Mouse (Mus musculus): ENCODE data around the gene Nemp1. TPM values are rescaled to one million over a fixed set of nuclear protein-coding genes. Genes with fewer than 3 reads are reported as not detected.
A peak's percentile ranks its signal among the peaks of the same experiment; 100 is the strongest.

Gene Nemp1
- polyA plus RNA-seq, 1 experiment, result 58.1 TPM

DNA sequence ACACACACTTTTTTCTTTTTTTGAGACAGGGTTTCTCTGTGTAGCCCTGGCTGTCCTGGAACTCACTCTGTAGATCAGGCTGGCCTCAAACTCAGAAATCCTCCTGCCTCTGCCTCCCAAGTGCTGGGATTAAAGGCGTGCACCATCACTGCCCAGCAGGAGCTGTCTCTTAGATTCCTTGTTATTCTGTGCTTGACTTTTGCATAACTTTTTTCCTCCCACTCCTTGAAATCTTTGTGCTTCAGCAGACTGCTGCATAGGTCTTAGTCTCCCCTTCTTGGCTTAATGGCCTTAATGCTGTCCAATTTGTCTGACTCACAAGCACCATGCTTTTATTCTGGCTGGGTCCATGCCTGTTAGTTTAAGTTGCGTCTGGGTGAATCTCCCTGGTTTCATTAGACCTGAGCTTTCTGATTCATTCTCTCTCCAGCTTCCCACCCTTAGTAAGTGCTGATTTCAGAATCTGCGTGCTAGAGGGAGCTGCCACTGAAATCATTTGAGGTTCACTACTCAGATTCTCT lies 42.2 kb downstream of the Nemp1 start:
- Histone ChIP-seq H3K36me3 (ENCODE audit: control insufficient read depth, insufficient read depth, low read length) (no peaks in the 10 kb centered on the region; the same call in 1 of the 2 replicates), H3K4me3 (ENCODE audit: control insufficient read depth, low read depth, low read length) (no peak overlapping the region), H3K27me3 (ENCODE audit: control insufficient read depth, insufficient read depth, low read length) (no peaks in the 10 kb centered on the region), H3K27ac (ENCODE audit: control insufficient read depth, insufficient read depth, low read depth, low read length) (no peak overlapping the region), H3K4me1 (ENCODE audit: control insufficient read depth, insufficient read depth, low read length) (peaks cover 2% of the 10 kb centered on the region; the same call in 1 of the 2 replicates)
- no peak for TF ChIP-seq POLR2A (IDR thresholded peaks at IDR 0.05; ENCODE audit: control insufficient read depth, low read depth, low read length)
- TF ChIP-seq CTCF (IDR thresholded peaks at IDR 0.05; ENCODE audit: control insufficient read depth, insufficient read depth, insufficient replicate concordance, low read depth, low read length), result no peak

DNA sequence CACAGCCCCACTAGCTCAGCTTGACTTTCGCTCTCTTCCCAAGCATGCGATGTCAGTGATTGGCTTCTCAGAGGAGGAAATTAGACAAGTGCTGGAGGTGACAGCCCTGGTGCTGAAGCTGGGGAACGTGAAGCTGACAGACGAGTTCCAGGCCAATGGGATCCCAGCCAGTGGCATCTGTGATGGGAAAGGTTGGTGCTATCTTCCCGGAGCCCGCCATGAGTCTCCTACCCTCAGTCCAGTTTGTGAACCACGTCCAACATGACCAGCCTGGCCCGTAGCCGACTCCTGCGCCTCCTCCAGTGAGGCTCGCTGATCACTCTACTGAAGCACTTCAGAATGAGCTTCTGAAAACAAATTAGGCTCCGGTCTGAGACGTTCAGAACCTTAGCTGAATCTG lies 43.6 kb downstream of the Nemp1 start:
- no peak for TF ChIP-seq CTCF (IDR thresholded peaks at IDR 0.05; ENCODE audit: control insufficient read depth, insufficient read depth, insufficient replicate concordance, low read depth, low read length)
- TF ChIP-seq POLR2A (IDR thresholded peaks at IDR 0.05; ENCODE audit: control insufficient read depth, low read depth, low read length), result no peak
- H3K4me3 ChIP-seq (ENCODE audit: control insufficient read depth, low read depth, low read length), result no peak overlapping the region

DNA sequence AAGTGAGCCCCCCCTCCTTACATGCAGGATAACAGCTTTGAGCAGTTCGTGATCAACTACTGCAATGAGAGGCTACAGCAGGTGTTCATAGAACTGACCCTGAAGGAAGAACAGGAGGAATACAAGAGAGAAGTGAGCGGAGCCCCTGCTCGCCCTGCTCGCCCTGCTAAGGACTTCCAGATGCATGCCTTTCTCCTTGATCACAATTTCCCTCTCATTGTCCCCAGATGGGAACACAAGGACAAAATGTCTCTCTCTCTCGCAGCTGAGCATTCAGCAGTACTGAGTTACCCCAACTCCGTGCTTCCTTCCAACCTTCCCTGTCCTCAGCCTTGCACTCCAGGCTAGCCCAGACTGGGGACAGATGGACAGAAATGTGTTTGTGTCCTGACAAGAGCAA lies 46.0 kb downstream of the Nemp1 start:
- no peaks in the 10 kb centered on the region; the same call in 1 of the 2 replicates for H3K36me3 ChIP-seq (ENCODE audit: control insufficient read depth, insufficient read depth, low read length)
- no peak overlapping the region for H3K4me3 ChIP-seq (ENCODE audit: control insufficient read depth, low read depth, low read length)
- peaks cover 8% of the 10 kb centered on the region for H3K4me1 ChIP-seq (ENCODE audit: control insufficient read depth, insufficient read depth, low read length)
- no peak for TF ChIP-seq POLR2A (IDR thresholded peaks at IDR 0.05; ENCODE audit: control insufficient read depth, low read depth, low read length)
- no peak for TF ChIP-seq CTCF (IDR thresholded peaks at IDR 0.05; ENCODE audit: control insufficient read depth, insufficient read depth, insufficient replicate concordance, low read depth, low read length)
- no peak overlapping the region for H3K27ac ChIP-seq (ENCODE audit: control insufficient read depth, insufficient read depth, low read depth, low read length)
- H3K27me3 ChIP-seq (ENCODE audit: control insufficient read depth, insufficient read depth, low read length), result no peaks in the 10 kb centered on the region

More for the DNA sequence above, 43.6 kb downstream of the Nemp1 start:
- Histone ChIP-seq H3K4me1 (ENCODE audit: control insufficient read depth, insufficient read depth, low read length) (peaks cover 8% of the 10 kb centered on the region), H3K27me3 (ENCODE audit: control insufficient read depth, insufficient read depth, low read length) (no peaks in the 10 kb centered on the region), H3K36me3 (ENCODE audit: control insufficient read depth, insufficient read depth, low read length) (no peaks in the 10 kb centered on the region; the same call in 1 of the 2 replicates), H3K27ac (ENCODE audit: control insufficient read depth, insufficient read depth, low read depth, low read length) (no peak overlapping the region)

DNA sequence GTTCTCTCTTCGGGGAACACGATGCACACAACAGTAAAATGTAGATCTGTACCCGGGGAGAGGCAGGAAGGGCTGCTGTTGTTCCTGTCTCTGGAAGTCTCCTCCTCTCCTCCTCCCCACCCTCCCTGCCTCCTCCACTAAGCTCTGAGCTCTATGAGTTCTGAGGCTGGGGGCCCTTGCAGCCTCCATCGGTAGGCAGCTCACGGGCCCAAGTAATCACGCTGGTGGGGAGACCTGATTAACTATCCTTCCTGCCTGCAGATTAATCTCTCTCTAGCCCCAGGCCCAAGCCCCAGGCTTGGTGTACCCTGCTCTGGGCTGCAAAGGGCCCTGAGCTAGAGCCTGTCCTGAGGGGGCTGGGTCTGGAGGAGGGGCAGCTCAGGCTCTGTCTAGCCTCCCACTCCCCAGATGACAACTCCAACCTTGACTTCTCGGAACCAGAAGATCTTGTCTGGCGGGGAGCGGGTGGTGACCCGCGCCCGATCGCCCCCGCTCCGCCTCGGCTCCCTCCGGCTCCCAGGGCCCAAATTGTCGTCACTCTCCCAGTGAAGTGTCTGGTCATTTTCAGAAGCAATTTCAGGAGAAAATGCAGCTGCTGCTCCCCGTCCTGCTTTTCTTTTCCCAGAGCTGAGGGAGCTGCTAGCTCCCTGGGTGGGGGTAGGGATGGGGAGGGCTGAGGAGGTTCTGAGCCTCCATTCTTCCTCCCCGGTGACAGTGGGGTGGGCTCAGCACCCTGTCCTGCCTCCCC lies 55.1 kb downstream of the Nemp1 start:
- Histone ChIP-seq H3K27ac (ENCODE audit: control insufficient read depth, insufficient read depth, low read depth, low read length) (peak overlapping the region; percentile 63), H3K4me1 (ENCODE audit: control insufficient read depth, insufficient read depth, low read length) (no peaks in the 10 kb centered on the region)

DNA sequence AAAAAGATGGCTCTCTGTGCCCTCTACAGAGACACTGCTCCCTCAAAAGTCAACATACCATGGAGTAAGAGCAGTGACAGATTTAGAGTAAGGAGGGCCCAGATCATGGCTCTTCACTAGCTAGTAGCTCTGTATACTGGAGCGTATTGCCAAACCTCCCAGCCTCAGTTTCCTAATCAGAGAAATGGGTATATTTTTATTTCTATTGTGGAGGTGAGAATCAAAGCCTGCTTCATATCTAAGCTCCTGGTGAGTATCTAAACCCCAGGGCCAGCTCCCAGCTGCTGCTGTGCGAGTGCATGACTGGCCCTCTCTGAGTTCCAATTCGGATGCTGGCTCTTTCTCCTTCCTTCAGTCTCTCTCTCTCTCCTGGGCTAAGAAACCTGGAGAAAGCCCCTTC lies 57.5 kb downstream of the Nemp1 start, which contains the start of gene Tac2:
Gene Tac2, plus strand, starts transcription at position 301 of the 400 bp plus-strand sequence.
- Histone ChIP-seq H3K4me3 (ENCODE audit: control insufficient read depth, low read depth, low read length) (no peak within 1 kb of the TSS), H3K4me1 (ENCODE audit: control insufficient read depth, insufficient read depth, low read length) (no peaks in the 10 kb centered on the region), H3K27ac (ENCODE audit: control insufficient read depth, insufficient read depth, low read depth, low read length) (no peak within 1 kb of the TSS), H3K36me3 (ENCODE audit: control insufficient read depth, insufficient read depth, low read length) (no peaks in the 10 kb centered on the region), H3K27me3 (ENCODE audit: control insufficient read depth, insufficient read depth, low read length) (no peaks in the 10 kb centered on the region)
- TF ChIP-seq POLR2A (IDR thresholded peaks at IDR 0.05; ENCODE audit: control insufficient read depth, low read depth, low read length) (no peak), CTCF (IDR thresholded peaks at IDR 0.05; ENCODE audit: control insufficient read depth, insufficient read depth, insufficient replicate concordance, low read depth, low read length) (no peak)

More for the DNA sequence above, 55.1 kb downstream of the Nemp1 start:
- H3K27me3 ChIP-seq (ENCODE audit: control insufficient read depth, insufficient read depth, low read length), result no peaks in the 10 kb centered on the region
- H3K4me3 ChIP-seq (ENCODE audit: control insufficient read depth, low read depth, low read length), result no peak overlapping the region
- TF ChIP-seq CTCF (IDR thresholded peaks at IDR 0.05; ENCODE audit: control insufficient read depth, insufficient read depth, insufficient replicate concordance, low read depth, low read length), result no peak
- H3K36me3 ChIP-seq (ENCODE audit: control insufficient read depth, insufficient read depth, low read length), result peaks cover 3% of the 10 kb centered on the region; the same call in 1 of the 2 replicates

DNA sequence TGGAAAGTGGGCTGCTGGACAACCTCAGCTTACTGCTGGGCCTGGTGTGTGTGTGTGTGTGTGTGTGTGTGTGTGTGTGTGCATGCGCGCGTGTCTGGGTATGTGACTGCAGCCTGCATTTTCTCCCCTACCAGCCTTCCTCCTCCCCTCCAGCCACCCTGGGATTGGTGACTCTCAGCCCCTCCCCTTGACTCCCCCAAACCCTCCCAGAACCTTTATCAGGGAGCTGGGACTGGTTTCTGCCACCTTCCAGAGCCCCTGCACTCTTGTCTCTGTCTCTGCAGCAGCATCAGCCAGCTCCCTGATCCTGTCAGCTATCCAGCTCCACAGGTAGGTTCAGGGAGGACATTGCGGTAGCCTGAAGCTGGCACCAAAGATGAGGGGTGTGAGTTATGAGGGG lies 58.4 kb downstream of the Nemp1 start:
- TF ChIP-seq CTCF (IDR thresholded peaks at IDR 0.05; ENCODE audit: control insufficient read depth, insufficient read depth, insufficient replicate concordance, low read depth, low read length) (no peak), POLR2A (IDR thresholded peaks at IDR 0.05; ENCODE audit: control insufficient read depth, low read depth, low read length) (no peak)
- Histone ChIP-seq H3K4me3 (ENCODE audit: control insufficient read depth, low read depth, low read length) (no peak overlapping the region), H3K4me1 (ENCODE audit: control insufficient read depth, insufficient read depth, low read length) (no peaks in the 10 kb centered on the region), H3K27ac (ENCODE audit: control insufficient read depth, insufficient read depth, low read depth, low read length) (no peak overlapping the region), H3K27me3 (ENCODE audit: control insufficient read depth, insufficient read depth, low read length) (no peaks in the 10 kb centered on the region), H3K36me3 (ENCODE audit: control insufficient read depth, insufficient read depth, low read length) (no peaks in the 10 kb centered on the region)

DNA sequence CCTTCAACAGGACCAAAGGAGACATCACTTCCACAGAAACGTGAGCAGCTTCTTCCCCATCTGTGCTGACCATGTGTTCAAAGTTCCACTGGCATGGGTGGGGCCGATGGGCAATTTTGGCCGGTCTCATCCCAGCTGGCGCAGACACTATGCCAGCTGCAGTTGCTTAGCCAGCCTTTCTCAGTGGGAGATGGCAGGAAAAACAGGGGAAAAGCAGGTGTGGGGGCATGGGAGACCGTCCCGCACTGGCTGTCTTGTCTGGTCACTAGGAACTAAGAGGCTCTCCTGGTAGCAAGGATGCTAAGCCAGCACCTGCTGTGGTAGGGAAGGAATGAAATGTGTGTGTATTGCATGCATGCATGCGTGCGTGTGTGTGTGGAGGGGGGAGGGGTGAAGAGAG lies 61.7 kb downstream of the Nemp1 start:
- Histone ChIP-seq H3K4me1 (ENCODE audit: control insufficient read depth, insufficient read depth, low read length) (no peaks in the 10 kb centered on the region), H3K27ac (ENCODE audit: control insufficient read depth, insufficient read depth, low read depth, low read length) (no peak overlapping the region), H3K36me3 (ENCODE audit: control insufficient read depth, insufficient read depth, low read length) (no peaks in the 10 kb centered on the region), H3K27me3 (ENCODE audit: control insufficient read depth, insufficient read depth, low read length) (no peaks in the 10 kb centered on the region), H3K4me3 (ENCODE audit: control insufficient read depth, low read depth, low read length) (no peak overlapping the region)
- TF ChIP-seq POLR2A (IDR thresholded peaks at IDR 0.05; ENCODE audit: control insufficient read depth, low read depth, low read length) (no peak), CTCF (IDR thresholded peaks at IDR 0.05; ENCODE audit: control insufficient read depth, insufficient read depth, insufficient replicate concordance, low read depth, low read length) (no peak)

Data from testis, adult 2 months (tissue).